Mouse (Mus musculus): Measurements from ENCODE around the gene B4gat1. TPM values are rescaled to one million over a fixed set of nuclear protein-coding genes. Genes with fewer than 3 reads are reported as not detected.

The B4gat1 gene
- total RNA-seq, 2 experiments from 2014 or later, result 0.68 TPM; not detected in 1

DNA sequence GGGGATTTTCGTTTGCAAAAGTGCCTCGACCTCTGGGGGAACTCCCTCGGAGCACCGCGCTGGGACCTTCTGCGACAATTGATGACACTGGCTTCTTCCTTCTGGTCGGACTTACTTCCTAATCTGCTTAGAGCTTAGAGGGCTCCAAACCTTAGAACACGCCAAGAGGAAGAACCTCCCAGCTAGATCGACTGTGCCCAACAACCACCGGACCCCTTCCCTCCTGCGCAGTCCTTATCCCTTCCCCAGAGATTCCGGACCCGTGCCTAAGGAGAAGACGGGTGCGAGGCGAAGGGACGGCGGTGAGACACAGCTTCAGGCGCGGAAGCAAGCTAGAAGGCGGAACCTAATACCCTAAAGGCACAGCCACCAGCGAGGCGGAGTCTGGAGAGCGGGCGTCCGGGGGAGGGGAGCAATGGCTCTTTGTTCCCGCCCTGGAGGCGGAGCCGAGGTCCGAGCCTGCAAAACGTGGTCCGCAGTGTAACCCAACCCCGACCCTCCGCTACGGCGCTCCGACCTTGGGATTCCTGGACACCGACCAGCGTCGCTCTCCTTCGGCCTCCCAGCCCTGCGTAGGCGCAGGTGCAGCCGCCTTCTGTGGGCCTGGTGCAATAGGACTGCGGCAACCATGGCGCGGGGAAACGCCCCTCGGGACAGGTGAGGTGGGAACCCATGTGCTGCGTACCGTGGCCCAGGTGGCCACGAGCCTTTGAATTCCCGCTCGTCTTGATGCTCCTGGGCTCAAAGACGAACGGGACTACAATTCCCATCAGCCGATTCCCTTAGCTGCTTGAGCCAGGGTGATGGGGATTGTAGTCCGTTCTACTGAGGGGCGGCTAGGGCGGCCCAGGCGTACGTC lies 14.8 kb upstream of the B4gat1 start, which contains the start of gene Slc29a2:
TSS of gene Slc29a2 (plus strand) at position 240 of the 859 bp plus-strand sequence.
- ATAC-seq (replicated peaks; ENCODE audit: low FRiP score, poor library complexity, severe bottlenecking), result peak; percentile 90

DNA sequence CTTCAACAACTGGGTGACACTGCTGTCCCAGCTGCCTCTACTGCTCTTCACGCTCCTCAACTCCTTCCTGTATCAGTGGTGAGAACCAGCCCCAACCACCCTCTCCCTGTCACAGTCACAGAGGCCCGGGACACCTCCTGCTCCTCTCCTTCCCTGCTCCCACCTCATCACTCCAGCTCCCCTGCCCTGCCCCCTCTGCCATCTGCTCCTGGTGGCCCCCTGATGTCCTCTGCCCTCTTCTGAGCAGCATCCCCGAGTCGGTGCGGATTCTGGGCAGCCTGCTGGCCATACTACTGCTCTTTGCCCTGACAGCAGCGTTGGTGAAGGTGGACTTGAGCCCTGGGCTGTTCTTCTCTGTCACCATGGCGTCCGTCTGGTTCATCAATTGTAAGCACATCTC lies 12.5 kb upstream of the B4gat1 start:
- no peak for ATAC-seq (replicated peaks; ENCODE audit: low FRiP score, poor library complexity, severe bottlenecking)

GRCm38 (mm10) chr19:5032686-5033085 lies 5.9 kb upstream of the B4gat1 start:
- no peak for ATAC-seq (replicated peaks; ENCODE audit: low FRiP score, poor library complexity, severe bottlenecking)

- no peak for ATAC-seq (replicated peaks; ENCODE audit: low FRiP score, poor library complexity, severe bottlenecking)
These were observed 2.0 kb upstream of the B4gat1 start for GRCm38 (mm10) chr19:5036577-5036976.

DNA sequence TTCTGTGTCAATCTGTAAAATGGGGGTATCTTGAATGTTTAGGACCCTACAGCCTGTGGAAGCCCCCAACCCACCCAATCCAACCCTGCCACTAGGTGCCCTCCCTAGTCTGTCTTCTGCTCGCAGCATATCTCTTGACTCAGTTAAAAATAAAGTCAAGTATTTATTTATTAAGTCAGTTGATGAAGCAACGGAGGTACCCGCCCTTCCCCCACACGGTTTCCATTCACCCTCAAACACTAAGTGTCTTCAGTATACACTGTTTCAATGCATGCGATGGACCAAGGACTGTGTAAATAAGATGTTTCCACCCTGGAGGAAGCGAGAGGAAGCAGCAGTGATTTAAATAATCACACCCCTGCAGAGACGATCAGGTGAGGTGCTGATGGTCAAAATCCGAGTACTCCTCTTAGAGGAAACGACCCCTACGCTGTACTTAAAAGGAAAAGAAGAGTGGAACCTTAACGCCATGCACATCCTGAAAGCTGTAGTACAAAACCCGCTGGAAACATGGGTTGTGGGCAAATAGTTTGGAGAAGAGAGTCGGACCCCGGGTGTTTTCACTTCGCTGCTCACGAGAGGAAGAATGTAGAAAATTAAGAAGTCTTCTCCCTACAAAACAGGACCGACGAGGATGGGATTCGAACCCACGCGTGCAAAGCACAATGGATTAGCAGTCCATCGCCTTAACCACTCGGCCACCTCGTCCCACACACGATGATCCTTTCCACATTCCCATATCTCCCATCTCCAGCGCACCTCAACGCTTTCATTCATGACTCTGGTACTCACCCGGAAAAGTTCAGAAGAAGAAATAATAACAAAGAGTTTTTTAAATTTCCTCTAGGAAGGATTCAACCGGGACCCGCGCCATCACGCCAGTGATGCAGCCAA lies 701 bp upstream of the B4gat1 start:
- ATAC-seq (replicated peaks; ENCODE audit: low FRiP score, poor library complexity, severe bottlenecking), result no peak

GRCm38 (mm10) chr19:5039301-5040114 lies 882 bp downstream of the B4gat1 start:
- no peak for ATAC-seq (replicated peaks; ENCODE audit: low FRiP score, poor library complexity, severe bottlenecking)

DNA sequence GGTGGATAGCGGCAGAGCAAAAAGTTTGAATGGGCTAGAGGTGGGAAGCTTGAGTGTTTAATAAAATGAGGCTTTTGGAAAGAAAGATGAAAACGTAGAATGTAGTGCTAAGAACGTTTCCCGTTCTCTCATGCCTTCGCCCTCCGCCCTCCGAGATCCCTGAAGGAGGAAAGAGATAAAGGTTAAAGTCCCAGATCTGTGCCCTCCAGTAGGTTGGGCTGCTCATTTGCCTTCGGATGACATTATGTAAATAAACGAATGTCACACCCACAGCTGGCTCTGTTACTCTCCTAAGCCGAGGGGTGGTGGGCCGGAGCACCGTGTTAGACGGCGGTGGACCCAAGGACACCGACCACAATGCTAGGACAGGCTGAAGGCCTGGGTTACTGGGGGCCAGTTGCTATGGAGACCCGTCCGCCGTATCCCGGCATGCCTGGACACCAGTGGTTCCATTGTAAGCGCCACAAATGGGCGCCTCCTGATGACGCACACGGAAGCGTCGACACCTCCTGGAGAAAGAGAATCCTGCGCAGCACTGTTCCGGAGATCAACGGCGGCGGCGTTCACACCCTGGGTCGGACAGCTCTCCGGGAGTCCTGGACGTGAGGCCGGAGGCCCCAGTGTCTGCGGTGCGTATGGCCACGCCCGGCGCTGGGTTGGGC lies 2.4 kb downstream of the B4gat1 start, which contains the start of gene Brms1:
TSS of gene Brms1 (plus strand) at position 493 of the 662 bp plus-strand sequence.
- peak; percentile 87 for ATAC-seq (replicated peaks; ENCODE audit: low FRiP score, poor library complexity, severe bottlenecking)

- peak; percentile 23 for ATAC-seq (replicated peaks; ENCODE audit: low FRiP score, poor library complexity, severe bottlenecking)
These were observed 3.0 kb downstream of the B4gat1 start for GRCm38 (mm10) chr19:5041588-5041987.

GRCm38 (mm10) chr19:5045531-5045930 lies 6.9 kb downstream of the B4gat1 start:
- no peak for ATAC-seq (replicated peaks; ENCODE audit: low FRiP score, poor library complexity, severe bottlenecking)

GRCm38 (mm10) chr19:5048138-5049056 lies 9.8 kb downstream of the B4gat1 start:
- no peak for ATAC-seq (replicated peaks; ENCODE audit: low FRiP score, poor library complexity, severe bottlenecking)

DNA sequence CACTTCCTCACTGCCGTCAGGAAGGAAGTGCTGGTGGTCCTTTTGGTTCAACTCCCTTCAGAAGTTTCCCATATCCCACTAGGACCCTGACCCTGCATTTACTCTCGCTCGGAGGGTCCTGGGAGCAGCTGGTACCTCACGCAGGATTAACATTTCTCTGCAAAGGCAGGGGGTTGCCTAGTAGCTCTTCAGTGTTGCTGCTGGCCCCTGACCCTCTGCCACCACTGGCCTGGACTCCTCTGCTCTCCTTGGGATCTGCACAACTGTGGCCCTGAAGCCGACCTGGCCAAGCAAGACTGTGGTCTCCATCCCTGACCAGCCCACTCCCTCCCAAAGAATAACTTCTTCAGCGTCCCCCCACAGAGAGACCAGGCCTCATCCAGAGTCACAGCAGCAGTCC lies 10.7 kb downstream of the B4gat1 start:
- no peak for ATAC-seq (replicated peaks; ENCODE audit: low FRiP score, poor library complexity, severe bottlenecking)

DNA sequence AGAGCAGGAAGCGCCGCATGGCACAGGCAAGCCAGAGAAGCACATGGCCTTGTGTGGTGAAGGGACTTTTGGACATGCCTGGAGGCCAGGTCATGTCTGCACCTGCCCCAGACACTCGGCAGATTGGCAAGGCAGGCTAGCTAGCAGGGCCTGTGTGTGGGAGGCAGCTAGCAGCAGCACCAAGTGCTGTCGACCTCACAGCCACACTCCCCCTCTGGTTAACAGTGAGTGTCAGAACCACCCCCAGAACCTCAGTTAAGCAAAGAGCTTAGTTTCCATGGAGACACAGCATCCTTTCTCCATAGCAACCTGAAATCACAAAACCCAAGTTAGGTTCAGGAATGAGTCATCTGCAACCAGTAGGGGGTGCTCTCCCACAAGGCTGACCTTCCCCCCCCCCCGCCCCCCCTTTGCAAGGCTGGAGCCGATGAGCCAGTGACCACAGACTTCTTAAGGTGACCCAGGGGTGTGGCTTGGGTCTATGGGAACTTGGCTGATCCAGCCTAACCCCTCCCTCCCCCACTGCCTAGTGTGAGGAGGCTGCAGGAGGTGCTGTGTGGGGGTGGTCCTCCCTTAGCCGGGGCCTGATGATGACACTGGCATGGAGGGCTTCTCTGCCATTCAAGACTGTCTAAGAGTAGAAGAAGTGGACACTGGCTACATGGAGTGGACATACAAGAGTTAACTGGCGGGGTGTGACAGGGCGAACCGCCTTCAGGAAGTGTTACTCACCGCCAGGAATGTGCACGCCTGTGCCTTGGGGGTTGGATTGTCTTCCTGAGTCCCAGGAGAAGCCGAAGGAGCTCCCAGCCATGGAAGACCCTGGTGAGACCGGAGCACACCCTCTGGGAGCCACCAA lies 11.7 kb downstream of the B4gat1 start, which contains the start of gene Rin1:
TSS of gene Rin1 (plus strand) at position 435 of the 859 bp plus-strand sequence.
- no peak for ATAC-seq (replicated peaks; ENCODE audit: low FRiP score, poor library complexity, severe bottlenecking)

DNA sequence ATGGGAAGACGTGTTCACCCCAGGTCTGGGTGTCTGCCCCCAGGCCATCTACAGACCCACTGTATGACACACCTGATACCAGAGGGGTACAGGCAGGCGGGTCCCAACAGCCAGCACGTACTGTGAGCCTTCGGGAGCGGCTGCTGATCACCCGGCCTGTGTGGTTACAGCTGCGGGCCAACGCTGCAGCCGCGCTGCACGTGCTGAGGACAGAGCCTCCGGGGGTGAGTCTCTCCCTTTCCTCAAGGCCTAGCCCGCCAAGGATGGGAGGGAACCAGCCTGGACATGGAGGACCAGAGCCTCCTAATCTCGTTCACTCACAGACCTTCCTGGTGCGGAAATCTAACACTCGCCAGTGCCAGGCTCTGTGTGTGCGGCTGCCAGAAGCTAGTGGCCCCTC lies 12.4 kb downstream of the B4gat1 start:
- no peak for ATAC-seq (replicated peaks; ENCODE audit: low FRiP score, poor library complexity, severe bottlenecking)

DNA sequence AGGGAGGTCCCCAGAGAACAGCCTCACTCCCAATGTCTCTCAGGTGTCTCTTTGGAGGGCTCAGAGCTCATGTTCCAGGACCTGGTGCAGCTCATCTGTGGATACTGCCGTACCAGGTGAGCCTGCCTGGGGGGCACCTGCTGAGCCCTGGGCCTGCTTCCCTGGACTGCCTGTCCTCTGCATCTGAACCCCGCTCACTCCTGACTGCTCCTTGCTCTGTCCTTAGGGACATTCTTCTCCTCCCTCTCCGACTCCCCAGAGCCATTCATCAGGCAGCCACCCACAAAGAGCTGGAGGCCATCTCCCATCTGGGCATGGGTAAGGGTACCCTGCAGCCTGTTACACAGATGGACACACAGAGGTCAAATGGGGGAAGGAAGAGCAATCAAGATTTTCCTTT lies 12.9 kb downstream of the B4gat1 start:
- ATAC-seq (replicated peaks; ENCODE audit: low FRiP score, poor library complexity, severe bottlenecking), result no peak

- no peak for ATAC-seq (replicated peaks; ENCODE audit: low FRiP score, poor library complexity, severe bottlenecking)
These were observed 13.7 kb downstream of the B4gat1 start for GRCm38 (mm10) chr19:5052166-5052822.

GRCm38 (mm10) chr19:5052853-5053252 lies 14.2 kb downstream of the B4gat1 start:
- no peak for ATAC-seq (replicated peaks; ENCODE audit: low FRiP score, poor library complexity, severe bottlenecking)

GRCm38 (mm10) chr19:5053909-5054308 lies 15.3 kb downstream of the B4gat1 start:
- peak; percentile 60; the same call in 1 of the 2 replicates for ATAC-seq (replicated peaks; ENCODE audit: low FRiP score, poor library complexity, severe bottlenecking)
